Mouse (Mus musculus) spleen, adult 2 months (tissue): ENCODE data around the gene Ddb2.

Source experiments
- CTCF ChIP-seq: fragments of 200-500 bp; IDR thresholded peaks from 2 replicates; pipeline ENCODE4 v1.5.1; 2011; ENCODE audit warnings: mild to moderate bottlenecking, inconsistent platforms; ENCODE audit not compliant: insufficient read depth, insufficient read length, insufficient replicate concordance; ENCODE audit errors: extremely low read depth
- POLR2A ChIP-seq: fragments of 200-500 bp; IDR thresholded peaks from 2 replicates; pipeline ENCODE4 v1.6.1; 2011; ENCODE audit warnings: low read depth, low read length, inconsistent platforms

GRCm38 (mm10) chr2:91252001-91252400 lies 15.2 kb upstream of the Ddb2 start:
- TF ChIP-seq POLR2A (no peak), CTCF (no peak)
